Mouse (Mus musculus) spleen, adult 2 months (tissue): ENCODE measurements around the gene Abca1. TPM values are rescaled to one million over a fixed set of nuclear protein-coding genes. Genes with fewer than 3 reads are reported as not detected.

Experiments used
- DNase-seq, 2 experiments: peaks; one replicate each; pipeline versions ENCODE4 v3.0.0 to v3.0.0-alpha.2; 2012 to 2021; ENCODE audit warnings: low spot score in 2 of 2, low read depth in 1 of 2
- H3K27ac ChIP-seq: fragments of 200-500 bp; 2 replicates; pipeline ENCODE4 v1.5.1; 2012; ENCODE audit warnings: low read length, inconsistent platforms; ENCODE audit not compliant: insufficient read depth
- H3K27me3 ChIP-seq: fragments of 200-500 bp; 2 replicates; pipeline ENCODE4 v1.6.1; 2012; ENCODE audit warnings: mild to moderate bottlenecking, moderate library complexity, low read length, inconsistent platforms; ENCODE audit not compliant: control insufficient read depth, insufficient read depth
- H3K36me3 ChIP-seq: fragments of 200-500 bp; 2 replicates; pipeline ENCODE4 v1.6.1; 2012; ENCODE audit warnings: mild to moderate bottlenecking, low read length, inconsistent platforms; ENCODE audit not compliant: control insufficient read depth, insufficient read depth
- H3K4me1 ChIP-seq: fragments of 200-500 bp; 2 replicates; pipeline ENCODE4 v1.6.1; 2011; ENCODE audit warnings: inconsistent platforms; ENCODE audit not compliant: control insufficient read depth, insufficient read depth, insufficient read length
- H3K4me3 ChIP-seq: fragments of 200-500 bp; 2 replicates; pipeline ENCODE4 v1.5.1; 2011; ENCODE audit warnings: mild to moderate bottlenecking, inconsistent platforms; ENCODE audit not compliant: insufficient read depth, insufficient read length; ENCODE audit errors: extremely low read depth
- CTCF ChIP-seq: fragments of 200-500 bp; IDR thresholded peaks from 2 replicates; pipeline ENCODE4 v1.5.1; 2011; ENCODE audit warnings: mild to moderate bottlenecking, inconsistent platforms; ENCODE audit not compliant: insufficient read depth, insufficient read length, insufficient replicate concordance; ENCODE audit errors: extremely low read depth
- POLR2A ChIP-seq: fragments of 200-500 bp; IDR thresholded peaks from 2 replicates; pipeline ENCODE4 v1.6.1; 2011; ENCODE audit warnings: low read depth, low read length, inconsistent platforms
- WGBS: fragments of 180-500 bp; shearing (Covaris S2); methylation state at CpG from one replicate; pipeline ENCODE4 v1.1.7; 2018; 5-methylcytosine and 5-hydroxymethylcytosine counted together
- polyA plus RNA-seq: library from polyadenylated mRNA; depleted of rRNA; stranded (reverse); fragments of >200 nt; gene quantifications from 2 replicates; pipeline ENCODE4 v1.2.3, GENCODE M21; 2012

Abca1 gene
- polyA plus RNA-seq, 1 experiment = 7.6 TPM

DNA sequence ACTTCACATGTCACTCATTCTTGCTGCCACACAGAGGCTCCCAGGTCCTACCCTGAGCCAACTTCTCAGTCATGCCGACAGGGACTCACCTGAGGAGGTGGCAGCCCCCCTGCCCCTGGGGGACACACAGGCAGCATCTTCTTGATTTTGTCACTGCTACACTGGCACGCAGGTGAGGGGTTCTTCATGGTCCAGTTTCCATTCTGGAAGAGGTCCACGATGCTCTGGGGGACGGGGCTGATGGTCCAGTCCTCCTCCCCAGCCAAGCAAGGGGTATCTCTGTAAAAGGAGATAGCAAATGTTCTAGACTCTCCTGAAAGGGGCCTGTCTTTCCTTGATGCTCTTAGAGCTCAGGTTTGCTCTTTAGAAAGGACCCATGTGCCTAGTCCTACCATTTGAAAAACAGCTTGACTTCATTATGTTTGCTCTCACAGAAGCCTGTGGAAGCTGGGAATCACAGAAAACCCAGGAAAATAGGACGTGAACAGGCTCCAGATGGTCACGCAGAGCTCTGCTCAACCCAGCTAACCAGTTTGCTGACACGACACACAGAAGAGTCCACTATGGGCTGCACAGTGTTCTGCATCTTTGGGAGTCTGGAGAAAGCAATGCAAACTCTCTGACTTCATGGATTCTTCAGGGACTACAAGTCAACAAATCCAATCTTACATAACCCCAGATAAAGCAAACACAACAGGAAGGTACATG lies 97.2 kb downstream of the Abca1 start:
- H3K4me3 ChIP-seq = no peak overlapping the region
- no peak for TF ChIP-seq POLR2A
- no peak for TF ChIP-seq CTCF
- H3K27ac ChIP-seq = no peak overlapping the region
- H3K27me3 ChIP-seq = no peaks in the 10 kb centered on the region
- no peaks in the 10 kb centered on the region for H3K4me1 ChIP-seq
- H3K36me3 ChIP-seq = peaks cover 57% of the 10 kb centered on the region
- WGBS = 93% methylated on average over 7 of the region's 7 CpGs
- DNase-seq = no peak

DNA sequence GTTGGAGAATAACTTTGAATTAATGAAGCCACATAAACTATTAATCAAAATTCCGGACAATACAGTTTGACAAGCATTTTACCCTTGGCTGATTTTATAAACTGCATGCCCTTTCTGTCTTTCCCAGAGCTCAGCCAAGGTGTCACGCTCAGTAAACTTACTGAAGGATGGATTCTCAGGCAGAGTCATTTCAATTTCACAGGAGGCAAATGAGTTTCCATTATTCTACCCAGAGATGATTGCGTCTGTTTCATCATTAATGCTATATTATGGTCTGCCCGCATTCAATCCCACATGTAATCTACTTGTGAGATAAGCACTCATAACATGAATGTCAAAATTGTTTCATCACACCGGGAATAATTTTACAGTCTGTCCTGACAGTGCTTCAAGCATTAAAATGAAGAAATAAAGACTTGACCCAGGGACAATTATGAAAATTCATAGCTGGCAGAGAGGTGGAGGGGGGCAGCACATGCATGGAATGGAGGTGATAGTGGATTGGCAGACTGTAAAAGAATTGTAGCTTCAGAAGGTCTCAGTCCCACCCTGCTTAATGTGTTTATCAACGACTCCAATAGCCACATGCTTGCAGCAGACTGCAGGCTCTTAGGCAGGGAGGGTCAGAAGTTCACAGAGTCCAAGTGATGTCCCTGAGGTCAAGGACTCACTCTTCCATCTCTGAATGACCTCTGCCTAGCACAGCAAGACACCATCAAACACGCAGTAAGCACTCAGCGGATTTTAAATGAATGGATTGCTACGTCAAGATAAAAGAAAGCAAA lies 113.3 kb downstream of the Abca1 start:
- TF ChIP-seq POLR2A = no peak
- TF ChIP-seq CTCF = no peak
- 87% methylated on average over 9 of the region's 9 CpGs for WGBS
- no peak overlapping the region for H3K4me3 ChIP-seq
- H3K4me1 ChIP-seq = no peaks in the 10 kb centered on the region
- H3K27me3 ChIP-seq = no peaks in the 10 kb centered on the region
- H3K27ac ChIP-seq = no peak overlapping the region
- no peak for DNase-seq
- peaks cover 47% of the 10 kb centered on the region for H3K36me3 ChIP-seq

GRCm38 (mm10) chr4:53045807-53046206 lies 113.9 kb downstream of the Abca1 start:
- peaks cover 48% of the 10 kb centered on the region for H3K36me3 ChIP-seq
- H3K27me3 ChIP-seq = no peaks in the 10 kb centered on the region
- WGBS = 90% methylated on average over 7 of the region's 7 CpGs
- no peak overlapping the region for H3K4me3 ChIP-seq
- H3K4me1 ChIP-seq = no peaks in the 10 kb centered on the region
- TF ChIP-seq CTCF = no peak
- TF ChIP-seq POLR2A = no peak
- DNase-seq = no peak
- H3K27ac ChIP-seq = no peak overlapping the region

- TF ChIP-seq CTCF = no peak
- TF ChIP-seq POLR2A = no peak
- Histone ChIP-seq H3K27me3 (no peaks in the 10 kb centered on the region), H3K4me1 (no peaks in the 10 kb centered on the region), H3K27ac (no peak overlapping the region), H3K36me3 (peaks cover 51% of the 10 kb centered on the region), H3K4me3 (no peak overlapping the region)
- WGBS = 90% methylated on average over 8 of the region's 8 CpGs
- DNase-seq = no peak
These were observed 115.9 kb downstream of the Abca1 start for GRCm38 (mm10) chr4:53043819-53044218.

DNA sequence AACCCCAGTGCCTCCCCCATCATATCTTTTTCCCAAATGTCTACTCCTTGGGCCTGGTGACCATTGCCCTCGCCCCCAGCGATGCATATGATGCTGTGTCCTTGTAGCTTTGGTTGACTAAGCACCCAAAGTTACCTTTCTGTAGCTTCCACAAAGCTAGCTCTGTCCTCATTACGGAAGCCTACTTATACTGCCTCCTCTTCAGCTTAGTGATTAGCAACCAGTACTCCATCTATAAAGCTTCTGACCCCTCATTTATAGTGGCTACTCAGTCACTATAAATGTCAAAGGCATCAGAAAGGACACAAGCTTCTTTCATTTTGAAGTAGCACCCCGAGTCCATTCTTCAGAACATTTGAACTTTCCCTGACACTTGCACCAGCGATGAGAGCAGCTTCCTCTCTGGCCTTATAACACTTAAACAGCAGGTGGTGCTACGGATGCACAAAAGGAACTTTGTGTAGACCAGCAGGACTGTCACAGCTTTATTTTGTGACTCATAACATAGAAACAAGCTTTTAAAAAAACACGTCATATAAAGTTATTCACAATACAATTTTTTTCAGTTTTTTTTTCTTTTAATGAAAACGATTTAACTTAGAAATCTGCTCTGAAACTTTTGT lies 129.3 kb downstream of the Abca1 start:
- no peak overlapping the region for H3K27ac ChIP-seq
- H3K4me1 ChIP-seq = no peaks in the 10 kb centered on the region
- DNase-seq = no peak
- TF ChIP-seq CTCF (no peak), POLR2A (no peak)
- H3K27me3 ChIP-seq = no peaks in the 10 kb centered on the region
- H3K4me3 ChIP-seq = no peak overlapping the region
- peaks cover 17% of the 10 kb centered on the region for H3K36me3 ChIP-seq
- WGBS = 62% methylated on average over 8 of the region's 8 CpGs

DNA sequence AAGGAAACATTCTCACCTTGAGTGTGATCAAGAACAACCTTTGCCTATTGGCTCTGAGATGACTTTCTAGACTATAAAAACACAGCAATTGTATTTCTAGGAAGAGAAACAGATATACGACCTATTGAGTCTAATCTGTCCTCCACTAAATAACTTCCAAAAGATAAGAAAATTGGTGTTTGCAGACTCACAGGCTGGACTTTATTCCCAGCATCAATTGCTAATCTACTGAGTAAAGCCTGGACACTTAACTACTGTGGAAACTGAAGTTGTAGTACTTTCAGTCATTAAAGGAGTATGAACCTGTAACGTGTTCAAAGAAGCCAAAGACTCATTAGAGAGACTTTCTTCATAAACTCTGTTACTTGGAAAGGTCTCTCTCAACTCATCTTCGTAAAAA lies 131.9 kb downstream of the Abca1 start:
- 87% methylated on average over 3 of the region's 3 CpGs for WGBS
- Histone ChIP-seq H3K4me1 (no peaks in the 10 kb centered on the region), H3K4me3 (no peak overlapping the region), H3K27ac (no peak overlapping the region), H3K27me3 (no peaks in the 10 kb centered on the region), H3K36me3 (peaks cover 12% of the 10 kb centered on the region; the same call in 1 of the 2 replicates)
- TF ChIP-seq CTCF (no peak), POLR2A (no peak)
- DNase-seq = no peak
